Mouse (Mus musculus) hindbrain, embryonic 16.5 days (tissue): Measurements from ENCODE around the gene Cactin. TPM values are rescaled to one million over a fixed set of nuclear protein-coding genes. Genes with fewer than 3 reads are reported as not detected.

ENCODE experiments used
- ATAC-seq: fragments of 200-750 bp; cut with Nextera tagmentation; 2 replicates; pipeline ENCODE4 v1.8.0; 2017; ENCODE audit warnings: moderate TSS enrichment, moderate library complexity
- H3K27ac ChIP-seq: fragments of 300-500 bp; sonication (generic); 2 replicates; pipeline ENCODE4 v1.5.1; 2014; ENCODE audit warnings: low read depth, mild to moderate bottlenecking, control low read depth, low read length, moderate library complexity
- H3K27me3 ChIP-seq: fragments of 300-500 bp; sonication (generic); replicated peaks from 2 replicates; pipeline ENCODE4 v1.6.1; 2014; ENCODE audit warnings: low read length; ENCODE audit not compliant: control insufficient read depth, insufficient read depth
- H3K36me3 ChIP-seq: fragments of 300-500 bp; sonication (generic); 2 replicates; pipeline ENCODE4 v1.6.1; 2014; ENCODE audit warnings: mild to moderate bottlenecking, low read length, moderate library complexity, mixed read lengths; ENCODE audit not compliant: control insufficient read depth, insufficient read depth
- H3K4me1 ChIP-seq: fragments of 300-500 bp; sonication (generic); 2 replicates; pipeline ENCODE4 v1.6.1; 2014; ENCODE audit warnings: low read depth, low read length; ENCODE audit not compliant: control insufficient read depth, insufficient read depth
- H3K4me2 ChIP-seq: fragments of 300-500 bp; sonication (generic); 2 replicates; pipeline ENCODE4 v1.6.1; 2014; ENCODE audit warnings: mild to moderate bottlenecking, low read length, control low read depth, moderate library complexity
- H3K4me3 ChIP-seq: fragments of 300-500 bp; sonication (generic); 2 replicates; pipeline ENCODE4 v1.5.1; 2014; ENCODE audit warnings: mild to moderate bottlenecking, low read length, control low read depth, moderate library complexity
- H3K9ac ChIP-seq: fragments of 300-500 bp; sonication (generic); 2 replicates; pipeline ENCODE4 v1.6.1; 2014; ENCODE audit warnings: low read depth, mild to moderate bottlenecking, control low read depth, low read length, moderate library complexity
- H3K9me3 ChIP-seq: fragments of 300-500 bp; sonication (generic); 2 replicates; pipeline ENCODE4 v1.6.1; 2014; ENCODE audit warnings: mild to moderate bottlenecking, low read length, moderate library complexity; ENCODE audit not compliant: control insufficient read depth
- WGBS: fragments of 180-500 bp; shearing (Covaris S2); extraction: QIAGEN DNeasy Blood & Tissue Kit; methylation state at CpG from one replicate; pipeline ENCODE4 v1.1.7; 2014; 5-methylcytosine and 5-hydroxymethylcytosine counted together
- polyA plus RNA-seq: library from polyadenylated mRNA; unstranded; fragments of >200 nt; fragmentation: Nextera tagmentation; extraction: Ambion mirVana; gene quantifications from 2 replicates; pipeline ENCODE4 v1.2.1, GENCODE M21; 2015

Cactin gene
- polyA plus RNA-seq, 1 experiment from 2014 or later = 26.3 TPM

DNA sequence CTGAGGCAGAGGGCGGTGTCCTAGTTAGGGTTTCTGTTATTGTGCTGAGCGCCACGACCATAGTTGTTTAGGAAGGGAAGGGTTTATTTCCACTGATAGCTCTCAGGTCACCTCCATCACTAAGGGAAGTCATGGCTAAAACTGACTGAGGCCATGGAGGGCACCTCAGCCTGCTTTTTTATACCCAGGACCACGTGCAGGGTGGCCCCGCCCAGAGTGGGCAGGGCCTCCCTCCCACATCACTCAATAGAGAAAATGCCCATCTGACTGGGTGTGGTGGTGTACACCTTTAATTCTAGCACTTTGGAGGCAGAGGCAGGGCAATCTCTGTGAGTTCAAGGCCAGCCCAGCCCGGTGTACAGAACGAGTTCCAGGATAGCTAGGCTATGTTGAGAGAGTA is 6.7 kb upstream of the Cactin start:
- Histone ChIP-seq H3K4me2 (no peak overlapping the region), H3K9me3 (no peaks in the 10 kb centered on the region), H3K4me1 (peaks cover 5% of the 10 kb centered on the region), H3K27ac (no peak overlapping the region), H3K36me3 (peaks cover 62% of the 10 kb centered on the region), H3K27me3 (no peaks in the 10 kb centered on the region), H3K9ac (no peak overlapping the region), H3K4me3 (no peak overlapping the region)
- ATAC-seq = no peak
- 81% methylated on average over 7 of the region's 7 CpGs for WGBS

GRCm38 (mm10) chr10:81315587-81315986 is 5.3 kb upstream of the Cactin start:
- 92% methylated on average over 16 of the region's 16 CpGs for WGBS
- Histone ChIP-seq H3K9ac (no peak overlapping the region), H3K27me3 (no peaks in the 10 kb centered on the region), H3K4me1 (peaks cover 11% of the 10 kb centered on the region), H3K27ac (no peak overlapping the region), H3K4me2 (no peak overlapping the region), H3K4me3 (no peak overlapping the region), H3K9me3 (no peaks in the 10 kb centered on the region), H3K36me3 (peaks cover 56% of the 10 kb centered on the region)
- no peak for ATAC-seq

DNA sequence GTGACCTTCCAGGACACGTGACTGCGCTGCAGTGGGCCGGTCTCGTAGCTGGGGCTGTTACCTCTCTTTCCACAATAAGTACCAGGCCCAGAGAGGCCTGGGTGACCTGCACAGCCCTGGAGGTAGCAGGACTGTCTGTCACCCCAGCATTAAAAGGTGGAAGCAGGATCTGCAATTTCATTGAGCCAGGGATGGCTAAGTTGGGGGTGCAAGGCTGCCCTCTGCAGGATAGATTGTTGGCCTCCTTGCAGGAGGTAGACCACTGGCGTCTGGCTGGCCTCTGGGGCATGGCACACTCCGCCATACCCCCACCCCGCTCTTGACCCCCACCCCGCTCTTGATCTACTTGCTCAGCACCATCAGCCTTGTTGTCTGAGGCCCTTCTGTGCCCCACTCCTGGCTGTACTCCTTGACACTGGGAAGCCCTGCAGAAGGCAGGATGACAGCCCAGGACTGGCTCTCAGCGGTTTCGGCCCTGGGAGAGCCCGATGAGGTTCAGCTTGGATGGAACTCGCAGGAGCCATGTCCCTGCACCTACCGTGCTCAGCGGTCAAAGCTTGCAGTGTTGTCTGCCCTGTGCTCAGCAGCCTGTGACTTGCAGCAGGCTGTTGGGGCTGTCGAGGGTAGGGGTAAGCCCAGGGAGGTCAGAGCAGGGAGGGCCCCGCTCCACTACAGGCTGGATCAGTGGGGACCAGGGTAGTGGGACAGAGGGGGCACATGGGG is 4.4 kb upstream of the Cactin start:
- H3K4me2 ChIP-seq = peak overlapping the region; percentile 2; the same call in 1 of the 2 replicates
- 0 out of 2 replicates have a peak overlapping the region, but pooled peaks have one; percentile 11 for H3K9ac ChIP-seq
- no peak for ATAC-seq

GRCm38 (mm10) chr10:81317273-81317672 is 3.6 kb upstream of the Cactin start:
- no peak overlapping the region for H3K27ac ChIP-seq
- no peak overlapping the region for H3K4me3 ChIP-seq
- H3K36me3 ChIP-seq = peaks cover 45% of the 10 kb centered on the region
- peak overlapping the region; percentile 2; the same call in 1 of the 2 replicates for H3K4me2 ChIP-seq
- no peaks in the 10 kb centered on the region for H3K9me3 ChIP-seq
- peaks cover 19% of the 10 kb centered on the region for H3K4me1 ChIP-seq
- H3K9ac ChIP-seq = no peak overlapping the region
- H3K27me3 ChIP-seq = no peaks in the 10 kb centered on the region
- ATAC-seq = no peak
- WGBS = 18% methylated on average over 20 of the region's 20 CpGs

More for the DNA sequence above, 4.4 kb upstream of the Cactin start:
- H3K27me3 ChIP-seq = no peaks in the 10 kb centered on the region
- 48% methylated on average over 16 of the region's 16 CpGs for WGBS
- H3K36me3 ChIP-seq = peaks cover 49% of the 10 kb centered on the region
- H3K4me3 ChIP-seq = no peak overlapping the region
- no peak overlapping the region for H3K27ac ChIP-seq
- H3K9me3 ChIP-seq = no peaks in the 10 kb centered on the region
- H3K4me1 ChIP-seq = peaks cover 12% of the 10 kb centered on the region

GRCm38 (mm10) chr10:81318589-81319329 is 2.1 kb upstream of the Cactin start:
- ATAC-seq = no peak
- no peak overlapping the region; the same call in none of the 2 replicates for H3K9ac ChIP-seq
- 89% methylated on average over 13 of the region's 13 CpGs for WGBS
- no peak overlapping the region for H3K27ac ChIP-seq
- H3K4me3 ChIP-seq = no peak overlapping the region
- H3K4me2 ChIP-seq = no peak overlapping the region; the same call in 1 of the 2 replicates
- H3K9me3 ChIP-seq = no peaks in the 10 kb centered on the region
- peaks cover 47% of the 10 kb centered on the region for H3K36me3 ChIP-seq
- no peaks in the 10 kb centered on the region for H3K27me3 ChIP-seq
- peaks cover 22% of the 10 kb centered on the region for H3K4me1 ChIP-seq

- no peak for ATAC-seq
- Histone ChIP-seq H3K9ac (peak overlapping the region; percentile 51; the same call in 1 of the 2 replicates), H3K36me3 (peaks cover 48% of the 10 kb centered on the region), H3K9me3 (no peaks in the 10 kb centered on the region), H3K27ac (peak overlapping the region; percentile 93), H3K4me3 (peak overlapping the region; percentile 94), H3K27me3 (no peaks in the 10 kb centered on the region), H3K4me1 (peaks cover 22% of the 10 kb centered on the region), H3K4me2 (peak overlapping the region; percentile 65)
- 38% methylated on average over 8 of the region's 8 CpGs for WGBS
These were observed 1.6 kb upstream of the Cactin start for GRCm38 (mm10) chr10:81319330-81319699.

GRCm38 (mm10) chr10:81319741-81320549 is 958 bp upstream of the Cactin start:
- Histone ChIP-seq H3K4me2 (peak overlapping the region; percentile 65), H3K9me3 (no peaks in the 10 kb centered on the region), H3K36me3 (peaks cover 48% of the 10 kb centered on the region), H3K27ac (peak overlapping the region; percentile 93), H3K4me1 (peaks cover 22% of the 10 kb centered on the region), H3K4me3 (peak overlapping the region; percentile 94), H3K27me3 (no peaks in the 10 kb centered on the region), H3K9ac (peak overlapping the region; percentile 51)
- peak; percentile 2 for ATAC-seq
- WGBS = 1% methylated on average over 38 of the region's 38 CpGs

- ATAC-seq = no peak
- peak overlapping the region; percentile 90 for H3K4me2 ChIP-seq
- peak overlapping the region; percentile 93 for H3K27ac ChIP-seq
- no peaks in the 10 kb centered on the region for H3K9me3 ChIP-seq
- H3K4me1 ChIP-seq = peaks cover 22% of the 10 kb centered on the region
- peak overlapping the region; percentile 89 for H3K9ac ChIP-seq
- H3K4me3 ChIP-seq = peak overlapping the region; percentile 94
- H3K27me3 ChIP-seq = no peaks in the 10 kb centered on the region
- WGBS = 3% methylated on average over 17 of the region's 20 CpGs
- H3K36me3 ChIP-seq = peaks cover 54% of the 10 kb centered on the region
These were observed 533 bp downstream of the Cactin start for GRCm38 (mm10) chr10:81321436-81321835.
